Mouse (Mus musculus) heart, postnatal 0 days (tissue): ENCODE results near the gene Tex29.

ENCODE experiments used
- CTCF ChIP-seq: IDR thresholded peaks from 2 replicates; pipeline ENCODE4 v1.5.1; 2016; ENCODE audit warnings: antibody characterized with exemption, control low read depth, low read depth
- EP300 ChIP-seq: IDR thresholded peaks from 2 replicates; pipeline ENCODE4 v1.6.1; 2016; ENCODE audit warnings: antibody characterized with exemption, low read depth

DNA sequence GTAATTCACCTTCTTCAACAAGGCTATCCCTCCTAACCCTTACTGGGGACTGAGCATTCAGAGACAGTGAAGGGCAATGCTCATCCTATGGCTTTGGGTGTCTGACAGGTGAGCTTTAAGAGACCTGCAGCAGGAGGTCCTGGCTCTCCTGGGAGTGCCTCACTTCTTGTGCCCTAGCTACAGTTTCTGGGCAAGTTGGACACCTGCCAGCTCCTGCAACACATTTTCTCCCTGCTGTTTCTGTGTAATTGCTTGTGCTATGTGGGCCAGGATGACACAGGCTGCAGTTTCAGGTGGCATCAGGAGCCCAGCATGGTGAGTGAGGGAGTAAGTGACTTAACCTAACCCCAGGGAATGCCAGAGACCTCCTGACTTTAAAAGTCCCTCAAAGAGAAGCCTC lies 45.3 kb upstream of the Tex29 start:
- TF ChIP-seq CTCF: no peak
- no peak for TF ChIP-seq EP300
